Mouse (Mus musculus): ENCODE data around the gene Olfr1009. TPM values are rescaled to one million over a fixed set of nuclear protein-coding genes. Genes with fewer than 3 reads are reported as not detected.
"Not testable (repeated sequence)": the region's sequence is repeated elsewhere in the genome, so short reads cannot be mapped to it uniquely, and the experiment has no call there.

Olfr1009 gene
- not detected in 2 replicates for polyA plus RNA-seq (2014; fragmentation: Nextera tagmentation; extraction: Ambion mirVana)

DNA sequence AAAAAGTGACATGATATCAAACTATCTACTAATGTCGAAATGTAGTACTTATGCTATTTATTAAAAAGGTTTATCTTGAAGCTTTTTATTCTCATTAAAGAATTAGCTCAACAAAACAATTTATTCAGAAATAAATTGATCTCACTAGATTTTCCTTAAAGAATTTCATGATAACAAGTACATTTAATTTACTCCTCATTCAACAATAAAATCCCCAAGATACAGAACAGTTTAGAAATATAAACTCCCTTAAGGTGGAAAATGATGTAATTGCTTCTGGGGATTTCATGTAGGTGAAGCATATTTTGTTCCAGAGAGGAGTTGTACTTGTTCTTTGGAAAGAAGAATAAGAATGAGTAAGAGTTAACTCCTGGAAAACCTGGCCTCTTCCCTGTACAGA is at the start of gene Olfr1009:
Gene Olfr1009 (plus strand): TSS at position 301 of the 400 bp plus-strand sequence.
- no peaks in the 10 kb centered on the region for H3K36me3 ChIP-seq (ENCODE audit: control insufficient read depth, insufficient read depth, low read length)
- H3K4me2 ChIP-seq (ENCODE audit: low read length) = no peak within 1 kb of the TSS
- 91% methylated on average over 1 of the region's 1 CpGs for WGBS
- no peak within 1 kb of the TSS for H3K9ac ChIP-seq (replicated peaks; ENCODE audit: low read length)
- no peak within 1 kb of the TSS for H3K27ac ChIP-seq (replicated peaks; ENCODE audit: low read depth, low read length)
- no peak for DNase-seq
- H3K4me1 ChIP-seq (ENCODE audit: control insufficient read depth, insufficient read depth, low read length) = no peaks in the 10 kb centered on the region
- ATAC-seq (ENCODE audit: low FRiP score, low TSS enrichment) = no peak
- H3K9me3 ChIP-seq (ENCODE audit: control insufficient read depth, low read length) = no peaks in the 10 kb centered on the region
- H3K27me3 ChIP-seq (ENCODE audit: control insufficient read depth, insufficient read depth, low read length) = no peaks in the 10 kb centered on the region
- H3K4me3 ChIP-seq (replicated peaks; ENCODE audit: low read depth, low read length) = no peak within 1 kb of the TSS

DNA sequence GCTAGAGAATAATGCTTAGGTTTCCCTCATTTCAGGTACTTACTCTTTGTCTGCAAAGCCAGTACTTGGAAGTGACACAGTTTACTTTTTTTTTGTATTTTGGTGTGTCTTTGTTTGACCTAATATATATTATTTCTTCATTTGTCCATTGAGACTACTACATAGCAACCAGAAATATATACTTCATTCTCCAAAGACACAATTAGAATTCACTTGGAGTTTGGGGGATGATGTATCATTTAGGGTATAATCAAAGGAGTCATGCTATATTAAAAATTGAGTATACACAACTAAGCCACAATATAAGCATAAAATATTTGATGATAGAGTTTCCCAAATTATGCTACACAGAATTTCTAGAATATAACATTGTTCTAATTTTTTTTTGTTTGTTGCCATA is 36.6 kb upstream of the Olfr1009 start, which contains the start of gene Olfr1006:
Gene Olfr1006 (minus strand): TSS at position 101 of the 400 bp plus-strand sequence.
- Histone ChIP-seq H3K27me3 (ENCODE audit: control insufficient read depth, insufficient read depth, low read length) (no peaks in the 10 kb centered on the region), H3K4me3 (replicated peaks; ENCODE audit: low read depth, low read length) (no peak within 1 kb of the TSS), H3K27ac (replicated peaks; ENCODE audit: low read depth, low read length) (no peak within 1 kb of the TSS), H3K36me3 (ENCODE audit: control insufficient read depth, insufficient read depth, low read length) (no peaks in the 10 kb centered on the region), H3K4me2 (ENCODE audit: low read length) (no peak within 1 kb of the TSS), H3K4me1 (ENCODE audit: control insufficient read depth, insufficient read depth, low read length) (no peaks in the 10 kb centered on the region), H3K9ac (replicated peaks; ENCODE audit: low read length) (no peak within 1 kb of the TSS), H3K9me3 (ENCODE audit: control insufficient read depth, low read length) (no peaks in the 10 kb centered on the region)
- no peak for ATAC-seq (ENCODE audit: low FRiP score, low TSS enrichment)
- no peak for DNase-seq

DNA sequence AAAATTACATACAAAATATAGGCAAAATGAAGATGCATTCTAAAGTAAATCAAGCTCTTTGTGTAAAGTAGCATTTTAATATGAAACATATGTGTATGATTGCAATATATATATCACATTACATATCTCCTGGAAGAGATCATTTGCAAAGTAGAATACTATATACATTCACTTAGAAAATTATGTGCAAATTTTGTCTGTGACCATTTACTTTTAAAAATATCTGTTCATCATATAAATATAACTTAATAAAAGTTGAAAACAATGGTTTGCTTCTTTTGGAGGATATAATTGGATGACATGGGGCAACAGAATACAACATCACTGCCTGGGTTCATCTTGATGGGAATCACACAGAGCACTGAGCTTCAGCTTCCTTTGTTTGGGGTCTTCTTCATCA is 26.1 kb upstream of the Olfr1009 start, which contains the start of gene Olfr1008:
Gene Olfr1008 (plus strand): TSS at position 301 of the 400 bp plus-strand sequence.
- Histone ChIP-seq H3K4me3 (replicated peaks; ENCODE audit: low read depth, low read length) (no peak within 1 kb of the TSS), H3K4me1 (ENCODE audit: control insufficient read depth, insufficient read depth, low read length) (no peaks in the 10 kb centered on the region), H3K36me3 (ENCODE audit: control insufficient read depth, insufficient read depth, low read length) (no peaks in the 10 kb centered on the region), H3K27me3 (ENCODE audit: control insufficient read depth, insufficient read depth, low read length) (no peaks in the 10 kb centered on the region), H3K4me2 (ENCODE audit: low read length) (no peak within 1 kb of the TSS), H3K9me3 (ENCODE audit: control insufficient read depth, low read length) (no peaks in the 10 kb centered on the region), H3K27ac (replicated peaks; ENCODE audit: low read depth, low read length) (no peak within 1 kb of the TSS), H3K9ac (replicated peaks; ENCODE audit: low read length) (no peak within 1 kb of the TSS)
- DNase-seq (no peak), ATAC-seq (ENCODE audit: low FRiP score, low TSS enrichment) (no peak)

GRCm38 (mm10) chr2:85710680-85711079 is 4.5 kb upstream of the Olfr1009 start:
- not testable (repeated sequence) for H3K9ac ChIP-seq (replicated peaks; ENCODE audit: low read length)
- WGBS = 83% methylated on average over 2 of the region's 2 CpGs

GRCm38 (mm10) chr2:85711159-85711558 is 4.1 kb upstream of the Olfr1009 start:
- Histone ChIP-seq H3K27ac (replicated peaks; ENCODE audit: low read depth, low read length) (no peak overlapping the region), H3K9me3 (ENCODE audit: control insufficient read depth, low read length) (no peaks in the 10 kb centered on the region), H3K9ac (replicated peaks; ENCODE audit: low read length) (no peak overlapping the region), H3K36me3 (ENCODE audit: control insufficient read depth, insufficient read depth, low read length) (no peaks in the 10 kb centered on the region), H3K4me2 (ENCODE audit: low read length) (no peak overlapping the region), H3K27me3 (ENCODE audit: control insufficient read depth, insufficient read depth, low read length) (no peaks in the 10 kb centered on the region), H3K4me1 (ENCODE audit: control insufficient read depth, insufficient read depth, low read length) (no peaks in the 10 kb centered on the region), H3K4me3 (replicated peaks; ENCODE audit: low read depth, low read length) (no peak overlapping the region)
- ATAC-seq (ENCODE audit: low FRiP score, low TSS enrichment) (no peak), DNase-seq (no peak)
- WGBS = 41% methylated on average over 1 of the region's 1 CpGs

More at GRCm38 (mm10) chr2:85710680-85711079, 4.5 kb upstream of the Olfr1009 start:
- DNase-seq; H3K27me3 ChIP-seq (ENCODE audit: control insufficient read depth, insufficient read depth, low read length); ATAC-seq (ENCODE audit: low FRiP score, low TSS enrichment); H3K4me3 ChIP-seq (replicated peaks; ENCODE audit: low read depth, low read length); H3K27ac ChIP-seq (replicated peaks; ENCODE audit: low read depth, low read length); H3K4me1 ChIP-seq (ENCODE audit: control insufficient read depth, insufficient read depth, low read length); H3K4me2 ChIP-seq (ENCODE audit: low read length); H3K9me3 ChIP-seq (ENCODE audit: control insufficient read depth, low read length); H3K36me3 ChIP-seq (ENCODE audit: control insufficient read depth, insufficient read depth, low read length): not testable (repeated sequence)

DNA sequence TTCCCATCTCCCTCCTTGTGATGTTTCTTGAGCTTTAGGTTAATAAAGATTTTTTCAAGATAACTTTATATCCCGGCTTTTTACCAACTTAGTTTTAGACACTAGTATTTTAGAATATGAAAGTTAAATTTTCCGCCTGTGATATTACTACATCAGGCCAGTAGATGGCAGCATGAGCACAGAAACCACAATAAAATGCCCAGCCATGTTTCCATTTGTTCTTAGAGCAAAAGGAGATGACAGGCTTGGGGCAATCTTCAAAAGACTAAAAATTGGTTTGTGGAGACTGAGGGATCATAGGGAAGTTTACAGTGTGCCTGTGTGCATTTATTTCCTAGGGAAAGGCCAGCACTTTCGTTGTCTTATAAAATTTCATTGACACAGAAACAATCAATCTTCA is 10.6 kb downstream of the Olfr1009 start:
- Histone ChIP-seq H3K4me3 (replicated peaks; ENCODE audit: low read depth, low read length) (no peak overlapping the region), H3K36me3 (ENCODE audit: control insufficient read depth, insufficient read depth, low read length) (no peaks in the 10 kb centered on the region), H3K4me1 (ENCODE audit: control insufficient read depth, insufficient read depth, low read length) (no peaks in the 10 kb centered on the region), H3K4me2 (ENCODE audit: low read length) (no peak overlapping the region), H3K9ac (replicated peaks; ENCODE audit: low read length) (no peak overlapping the region), H3K27me3 (ENCODE audit: control insufficient read depth, insufficient read depth, low read length) (no peaks in the 10 kb centered on the region), H3K27ac (replicated peaks; ENCODE audit: low read depth, low read length) (no peak overlapping the region), H3K9me3 (ENCODE audit: control insufficient read depth, low read length) (no peaks in the 10 kb centered on the region)
- 15% methylated on average over 3 of the region's 3 CpGs for WGBS
- DNase-seq = peak; percentile 82
- ATAC-seq (ENCODE audit: low FRiP score, low TSS enrichment) = no peak

DNA sequence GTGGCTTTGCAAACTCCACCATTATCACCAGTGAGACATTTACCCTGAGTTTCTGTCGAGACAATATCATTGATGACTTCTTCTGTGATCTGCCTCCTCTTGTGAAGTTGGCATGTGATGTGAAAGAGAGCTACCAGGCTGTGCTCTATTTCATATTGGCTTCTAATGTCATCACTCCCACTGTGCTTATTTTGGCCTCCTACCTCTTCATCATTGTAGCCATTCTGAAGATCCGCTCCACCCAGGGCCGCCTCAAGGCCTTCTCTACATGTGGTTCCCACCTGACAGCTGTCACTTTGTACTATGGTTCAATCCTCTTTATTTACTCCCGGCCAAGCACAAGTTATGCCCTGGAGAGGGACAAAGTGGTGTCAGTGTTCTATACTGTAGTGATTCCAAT is 38.6 kb downstream of the Olfr1009 start:
- no peak overlapping the region for H3K9ac ChIP-seq (replicated peaks; ENCODE audit: low read length)
- no peaks in the 10 kb centered on the region for H3K27me3 ChIP-seq (ENCODE audit: control insufficient read depth, insufficient read depth, low read length)
- no peak for ATAC-seq (ENCODE audit: low FRiP score, low TSS enrichment)
- DNase-seq = no peak
- WGBS = 77% methylated on average over 4 of the region's 4 CpGs
- no peaks in the 10 kb centered on the region for H3K36me3 ChIP-seq (ENCODE audit: control insufficient read depth, insufficient read depth, low read length)
- H3K4me3 ChIP-seq (replicated peaks; ENCODE audit: low read depth, low read length) = no peak overlapping the region
- no peaks in the 10 kb centered on the region for H3K9me3 ChIP-seq (ENCODE audit: control insufficient read depth, low read length)
- H3K4me2 ChIP-seq (ENCODE audit: low read length) = no peak overlapping the region
- H3K4me1 ChIP-seq (ENCODE audit: control insufficient read depth, insufficient read depth, low read length) = no peaks in the 10 kb centered on the region
- no peak overlapping the region for H3K27ac ChIP-seq (replicated peaks; ENCODE audit: low read depth, low read length)

DNA sequence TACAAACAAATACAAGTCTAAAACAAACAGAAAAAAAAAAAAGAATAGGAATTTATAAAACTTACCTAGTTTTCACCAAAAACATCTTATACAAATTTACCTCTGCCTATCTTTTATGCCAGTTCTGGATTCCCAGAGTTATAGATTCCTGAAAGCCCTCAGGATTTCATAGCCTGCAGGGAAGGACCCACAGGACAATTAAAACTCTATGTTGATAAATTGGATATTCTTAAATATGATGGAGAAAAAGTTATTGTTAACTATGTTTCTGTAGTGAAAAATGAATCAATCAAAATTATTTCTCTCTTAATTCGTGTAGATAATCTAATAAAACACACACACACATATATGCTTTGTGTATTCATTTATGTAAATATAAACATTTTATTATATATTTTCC is 47.4 kb downstream of the Olfr1009 start, which contains the start of gene Olfr1012:
Gene Olfr1012 (minus strand): TSS at position 101 of the 400 bp plus-strand sequence.
- Histone ChIP-seq H3K4me3 (replicated peaks; ENCODE audit: low read depth, low read length) (no peak within 1 kb of the TSS), H3K9ac (replicated peaks; ENCODE audit: low read length) (no peak within 1 kb of the TSS), H3K27me3 (ENCODE audit: control insufficient read depth, insufficient read depth, low read length) (no peaks in the 10 kb centered on the region), H3K36me3 (ENCODE audit: control insufficient read depth, insufficient read depth, low read length) (no peaks in the 10 kb centered on the region), H3K9me3 (ENCODE audit: control insufficient read depth, low read length) (no peaks in the 10 kb centered on the region), H3K27ac (replicated peaks; ENCODE audit: low read depth, low read length) (no peak within 1 kb of the TSS), H3K4me2 (ENCODE audit: low read length) (no peak within 1 kb of the TSS), H3K4me1 (ENCODE audit: control insufficient read depth, insufficient read depth, low read length) (no peaks in the 10 kb centered on the region)
- no peak for ATAC-seq (ENCODE audit: low FRiP score, low TSS enrichment)
- 73% methylated on average over 1 of the region's 1 CpGs for WGBS
- DNase-seq = no peak

DNA sequence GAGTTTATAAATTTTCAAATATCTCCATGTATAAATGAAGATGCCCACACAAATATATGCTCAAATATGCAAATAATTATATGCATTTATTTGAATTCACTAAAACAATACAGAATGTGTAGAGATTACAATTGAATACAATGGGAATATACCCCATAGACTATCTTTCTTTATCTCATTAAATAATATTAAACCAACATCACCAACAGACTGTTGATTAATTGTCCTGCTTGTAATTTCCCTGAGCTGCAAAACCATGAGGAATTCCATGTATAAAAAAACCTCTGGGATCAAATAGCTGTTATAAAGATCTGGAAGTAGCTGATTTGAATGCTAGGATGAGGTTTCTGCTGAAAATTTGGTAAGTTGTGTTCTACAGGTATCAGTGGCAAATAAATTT is 51.6 kb downstream of the Olfr1009 start, which contains the start of gene Olfr1013:
Gene Olfr1013 (plus strand): TSS at position 301 of the 400 bp plus-strand sequence.
- Histone ChIP-seq H3K4me1 (ENCODE audit: control insufficient read depth, insufficient read depth, low read length) (no peaks in the 10 kb centered on the region), H3K27ac (replicated peaks; ENCODE audit: low read depth, low read length) (no peak within 1 kb of the TSS), H3K9me3 (ENCODE audit: control insufficient read depth, low read length) (no peaks in the 10 kb centered on the region), H3K27me3 (ENCODE audit: control insufficient read depth, insufficient read depth, low read length) (no peaks in the 10 kb centered on the region), H3K4me3 (replicated peaks; ENCODE audit: low read depth, low read length) (no peak within 1 kb of the TSS), H3K36me3 (ENCODE audit: control insufficient read depth, insufficient read depth, low read length) (no peaks in the 10 kb centered on the region), H3K4me2 (ENCODE audit: low read length) (no peak within 1 kb of the TSS), H3K9ac (replicated peaks; ENCODE audit: low read length) (no peak within 1 kb of the TSS)
- no peak for DNase-seq
- ATAC-seq (ENCODE audit: low FRiP score, low TSS enrichment) = no peak
